Mouse (Mus musculus): ENCODE data around the gene Ccdc194. TPM values are rescaled to one million over a fixed set of nuclear protein-coding genes. Genes with fewer than 3 reads are reported as not detected.

The Ccdc194 gene
- polyA plus RNA-seq, 1 experiment from 2014 or later = 0.27 TPM

DNA sequence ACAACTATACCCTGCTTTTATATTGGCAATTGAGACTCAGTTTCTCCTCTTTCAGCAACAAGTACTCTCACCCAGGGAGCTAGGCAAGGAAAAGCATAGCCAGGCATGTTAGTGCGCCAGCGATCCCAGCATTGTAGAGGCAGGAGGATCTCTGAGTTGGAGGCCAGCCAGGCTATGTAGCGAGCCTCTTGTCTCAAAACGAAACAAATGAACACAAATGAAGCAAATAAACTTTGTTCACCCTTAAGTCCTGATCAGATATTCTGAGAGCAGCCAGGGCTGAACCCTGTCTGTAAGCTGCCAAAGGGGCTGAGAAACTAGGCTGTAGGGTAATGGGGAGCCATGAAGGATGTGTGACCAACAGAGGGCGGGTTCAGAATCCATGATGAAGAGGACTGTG, 29.7 kb downstream of the Ccdc194 start:
- ATAC-seq (ENCODE audit: low FRiP score, low TSS enrichment) = no peak
- Histone ChIP-seq H3K9ac (ENCODE audit: low read depth, low read length) (no peak overlapping the region), H3K4me3 (ENCODE audit: low read length) (no peak overlapping the region), H3K27me3 (ENCODE audit: control insufficient read depth, insufficient read depth, low read length) (no peaks in the 10 kb centered on the region), H3K9me3 (ENCODE audit: control insufficient read depth, low read length) (no peaks in the 10 kb centered on the region), H3K27ac (ENCODE audit: low read depth, low read length) (peak overlapping the region; percentile 84), H3K4me2 (replicated peaks; ENCODE audit: low read depth, low read length) (no peak overlapping the region), H3K36me3 (ENCODE audit: control insufficient read depth, insufficient read depth, low read length) (peaks cover 29% of the 10 kb centered on the region), H3K4me1 (ENCODE audit: control insufficient read depth, insufficient read depth, low read length) (peaks cover 44% of the 10 kb centered on the region)
- 82% methylated on average over 5 of the region's 5 CpGs for WGBS

DNA sequence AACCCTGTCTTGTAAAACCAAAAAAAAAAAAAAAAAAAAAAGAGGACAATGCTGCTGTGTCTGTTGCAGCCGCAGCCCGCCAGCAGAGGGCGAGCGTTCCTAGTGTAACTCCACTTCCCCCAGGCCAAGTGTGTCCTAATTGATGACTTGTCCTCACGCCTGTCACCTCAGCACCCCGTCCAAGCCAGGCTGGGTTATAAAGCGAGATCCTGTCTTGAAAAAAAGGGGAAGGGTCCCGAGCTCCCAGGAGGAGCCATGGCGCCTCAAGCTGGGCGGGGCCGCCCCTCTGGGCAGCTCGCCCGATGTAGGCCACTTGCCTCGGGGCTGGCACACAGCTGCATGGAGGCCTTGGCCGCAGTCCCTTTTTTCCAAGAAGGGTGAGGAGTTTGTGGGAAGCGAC, 30.5 kb downstream of the Ccdc194 start:
- H3K27ac ChIP-seq (ENCODE audit: low read depth, low read length) = peak overlapping the region; percentile 84; the same call in 1 of the 2 replicates
- H3K36me3 ChIP-seq (ENCODE audit: control insufficient read depth, insufficient read depth, low read length) = peaks cover 31% of the 10 kb centered on the region
- H3K4me2 ChIP-seq (replicated peaks; ENCODE audit: low read depth, low read length) = peak overlapping the region; percentile 19; the same call in 1 of the 2 replicates
- no peaks in the 10 kb centered on the region for H3K27me3 ChIP-seq (ENCODE audit: control insufficient read depth, insufficient read depth, low read length)
- no peak overlapping the region for H3K4me3 ChIP-seq (ENCODE audit: low read length)
- no peaks in the 10 kb centered on the region for H3K9me3 ChIP-seq (ENCODE audit: control insufficient read depth, low read length)
- WGBS = 21% methylated on average over 16 of the region's 16 CpGs
- no peak overlapping the region for H3K9ac ChIP-seq (ENCODE audit: low read depth, low read length)
- ATAC-seq (ENCODE audit: low FRiP score, low TSS enrichment) = peak; percentile 51
- peaks cover 44% of the 10 kb centered on the region for H3K4me1 ChIP-seq (ENCODE audit: control insufficient read depth, insufficient read depth, low read length)

GRCm38 (mm10) chr8:71488454-71488853, 37.1 kb downstream of the Ccdc194 start:
- H3K27me3 ChIP-seq (ENCODE audit: control insufficient read depth, insufficient read depth, low read length) = no peaks in the 10 kb centered on the region
- H3K4me3 ChIP-seq (ENCODE audit: low read length) = peak overlapping the region; percentile 87
- 0% methylated on average over 22 of the region's 22 CpGs for WGBS
- H3K27ac ChIP-seq (ENCODE audit: low read depth, low read length) = peak overlapping the region; percentile 82; the same call in 1 of the 2 replicates
- H3K4me1 ChIP-seq (ENCODE audit: control insufficient read depth, insufficient read depth, low read length) = peaks cover 11% of the 10 kb centered on the region
- ATAC-seq (ENCODE audit: low FRiP score, low TSS enrichment) = peak; percentile 81
- H3K36me3 ChIP-seq (ENCODE audit: control insufficient read depth, insufficient read depth, low read length) = peaks cover 23% of the 10 kb centered on the region
- peak overlapping the region; percentile 97 for H3K4me2 ChIP-seq (replicated peaks; ENCODE audit: low read depth, low read length)
- H3K9ac ChIP-seq (ENCODE audit: low read depth, low read length) = peak overlapping the region; percentile 78
- no peaks in the 10 kb centered on the region for H3K9me3 ChIP-seq (ENCODE audit: control insufficient read depth, low read length)

- peak within 1 kb of the TSS; percentile 87 for H3K4me3 ChIP-seq (ENCODE audit: low read length)
- peak within 1 kb of the TSS; percentile 97 for H3K4me2 ChIP-seq (replicated peaks; ENCODE audit: low read depth, low read length)
- H3K27me3 ChIP-seq (ENCODE audit: control insufficient read depth, insufficient read depth, low read length) = no peaks in the 10 kb centered on the region
- H3K9me3 ChIP-seq (ENCODE audit: control insufficient read depth, low read length) = no peaks in the 10 kb centered on the region
- H3K9ac ChIP-seq (ENCODE audit: low read depth, low read length) = peak within 1 kb of the TSS; percentile 78
- H3K4me1 ChIP-seq (ENCODE audit: control insufficient read depth, insufficient read depth, low read length) = peaks cover 11% of the 10 kb centered on the region
- peak within 1 kb of the TSS; percentile 82 for H3K27ac ChIP-seq (ENCODE audit: low read depth, low read length)
- under 1% methylated on average over 33 of the region's 33 CpGs for WGBS
- ATAC-seq (ENCODE audit: low FRiP score, low TSS enrichment) = peak; percentile 41
- peaks cover 22% of the 10 kb centered on the region for H3K36me3 ChIP-seq (ENCODE audit: control insufficient read depth, insufficient read depth, low read length)
Measured at GRCm38 (mm10) chr8:71487691-71488445, 37.6 kb downstream of the Ccdc194 start, which contains the start of gene Gtpbp3. Gene Gtpbp3, plus strand, starts transcription at chr8:71488103.

DNA sequence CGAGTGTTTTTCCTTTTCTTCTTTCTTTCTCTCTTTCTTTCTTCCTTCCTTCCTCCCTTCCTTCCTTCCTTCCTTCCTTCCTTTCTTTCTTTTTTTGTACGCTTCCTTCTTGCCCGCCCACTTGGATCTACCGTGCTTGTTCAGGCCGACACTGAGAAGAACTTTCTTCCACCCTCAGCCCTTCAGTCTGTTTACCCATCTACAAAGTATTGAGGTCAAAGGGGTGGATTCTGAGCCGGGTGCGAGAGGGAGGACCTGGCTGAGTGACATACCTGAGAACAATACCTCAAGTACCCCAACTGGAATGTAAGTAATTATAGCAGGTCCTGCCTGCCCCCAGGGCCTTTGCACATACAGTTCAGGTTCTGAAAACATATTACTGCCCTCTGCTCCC, 39.4 kb downstream of the Ccdc194 start:
- ATAC-seq (ENCODE audit: low FRiP score, low TSS enrichment) = no peak

GRCm38 (mm10) chr8:71485142-71486135, 40.1 kb downstream of the Ccdc194 start, which contains the start of gene Ano8:
Gene Ano8, minus strand, starts transcription at chr8:71485963.
- Histone ChIP-seq H3K36me3 (ENCODE audit: control insufficient read depth, insufficient read depth, low read length) (peaks cover 11% of the 10 kb centered on the region; the same call in 1 of the 2 replicates), H3K9me3 (ENCODE audit: control insufficient read depth, low read length) (no peaks in the 10 kb centered on the region), H3K4me2 (replicated peaks; ENCODE audit: low read depth, low read length) (peak within 1 kb of the TSS; percentile 62), H3K9ac (ENCODE audit: low read depth, low read length) (peak within 1 kb of the TSS; percentile 89), H3K4me1 (ENCODE audit: control insufficient read depth, insufficient read depth, low read length) (peaks cover 14% of the 10 kb centered on the region), H3K27ac (ENCODE audit: low read depth, low read length) (peak within 1 kb of the TSS; percentile 65; the same call in 1 of the 2 replicates), H3K4me3 (ENCODE audit: low read length) (peak within 1 kb of the TSS; percentile 83), H3K27me3 (ENCODE audit: control insufficient read depth, insufficient read depth, low read length) (no peaks in the 10 kb centered on the region)
- 6% methylated on average over 57 of the region's 58 CpGs for WGBS
- ATAC-seq (ENCODE audit: low FRiP score, low TSS enrichment) = peak; percentile 63

More for the DNA sequence above, 39.4 kb downstream of the Ccdc194 start:
- peak overlapping the region; percentile 62 for H3K4me2 ChIP-seq (replicated peaks; ENCODE audit: low read depth, low read length)
- H3K27me3 ChIP-seq (ENCODE audit: control insufficient read depth, insufficient read depth, low read length) = no peaks in the 10 kb centered on the region
- no peak overlapping the region for H3K27ac ChIP-seq (ENCODE audit: low read depth, low read length)
- H3K36me3 ChIP-seq (ENCODE audit: control insufficient read depth, insufficient read depth, low read length) = peaks cover 13% of the 10 kb centered on the region; the same call in 1 of the 2 replicates
- peaks cover 11% of the 10 kb centered on the region for H3K4me1 ChIP-seq (ENCODE audit: control insufficient read depth, insufficient read depth, low read length)
- H3K4me3 ChIP-seq (ENCODE audit: low read length) = peak overlapping the region; percentile 83
- no peaks in the 10 kb centered on the region for H3K9me3 ChIP-seq (ENCODE audit: control insufficient read depth, low read length)
- 0 out of 2 replicates have a peak overlapping the region, but pooled peaks have one; percentile 89 for H3K9ac ChIP-seq (ENCODE audit: low read depth, low read length)
- 18% methylated on average over 7 of the region's 7 CpGs for WGBS

- H3K4me2 ChIP-seq (replicated peaks; ENCODE audit: low read depth, low read length) = peak overlapping the region; percentile 62
- H3K9me3 ChIP-seq (ENCODE audit: control insufficient read depth, low read length) = no peaks in the 10 kb centered on the region
- no peak overlapping the region for H3K27ac ChIP-seq (ENCODE audit: low read depth, low read length)
- WGBS = 95% methylated on average over 19 of the region's 19 CpGs
- no peak for ATAC-seq (ENCODE audit: low FRiP score, low TSS enrichment)
- H3K36me3 ChIP-seq (ENCODE audit: control insufficient read depth, insufficient read depth, low read length) = peaks cover 9% of the 10 kb centered on the region; the same call in 1 of the 2 replicates
- H3K9ac ChIP-seq (ENCODE audit: low read depth, low read length) = peak overlapping the region; percentile 89; the same call in 1 of the 2 replicates
- no peaks in the 10 kb centered on the region for H3K27me3 ChIP-seq (ENCODE audit: control insufficient read depth, insufficient read depth, low read length)
- peaks cover 14% of the 10 kb centered on the region for H3K4me1 ChIP-seq (ENCODE audit: control insufficient read depth, insufficient read depth, low read length)
- peak overlapping the region; percentile 83; the same call in 1 of the 2 replicates for H3K4me3 ChIP-seq (ENCODE audit: low read length)
Measured at GRCm38 (mm10) chr8:71484736-71485135, 40.8 kb downstream of the Ccdc194 start.

DNA sequence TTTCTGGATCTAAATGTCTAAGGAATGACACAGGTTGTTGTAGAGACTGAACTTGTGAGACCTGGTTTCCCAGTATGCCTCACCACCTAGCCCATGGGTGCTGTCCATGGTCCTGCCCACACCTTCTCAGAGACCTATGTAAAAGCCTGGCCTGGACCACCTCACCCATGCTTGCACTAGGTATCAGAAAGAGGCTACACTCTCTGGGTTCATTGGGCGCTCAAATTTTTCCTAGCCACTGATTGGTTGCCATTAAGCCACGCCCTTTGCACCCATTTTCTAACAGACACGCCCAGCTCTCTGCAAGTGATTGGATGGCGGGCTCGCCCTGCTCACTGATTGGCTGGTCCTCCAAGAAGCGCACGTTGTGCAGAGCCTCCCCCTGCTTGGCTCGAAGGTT, 41.6 kb downstream of the Ccdc194 start:
- WGBS = 53% methylated on average over 8 of the region's 8 CpGs
- Histone ChIP-seq H3K9ac (ENCODE audit: low read depth, low read length) (no peak overlapping the region), H3K36me3 (ENCODE audit: control insufficient read depth, insufficient read depth, low read length) (peaks cover 9% of the 10 kb centered on the region; the same call in 1 of the 2 replicates), H3K27me3 (ENCODE audit: control insufficient read depth, insufficient read depth, low read length) (no peaks in the 10 kb centered on the region), H3K27ac (ENCODE audit: low read depth, low read length) (no peak overlapping the region), H3K9me3 (ENCODE audit: control insufficient read depth, low read length) (no peaks in the 10 kb centered on the region), H3K4me1 (ENCODE audit: control insufficient read depth, insufficient read depth, low read length) (peaks cover 8% of the 10 kb centered on the region), H3K4me2 (replicated peaks; ENCODE audit: low read depth, low read length) (no peak overlapping the region), H3K4me3 (ENCODE audit: low read length) (no peak overlapping the region)
- ATAC-seq (ENCODE audit: low FRiP score, low TSS enrichment) = no peak
